Mouse (Mus musculus): ENCODE data around the gene Cmtm4. TPM values are rescaled to one million over a fixed set of nuclear protein-coding genes. Genes with fewer than 3 reads are reported as not detected.
"Not testable (repeated sequence)": the region's sequence is repeated elsewhere in the genome, so short reads cannot be mapped to it uniquely, and the experiment has no call there.

Gene Cmtm4
- polyA plus RNA-seq, 1 experiment from 2014 or later: 1.7 TPM

DNA sequence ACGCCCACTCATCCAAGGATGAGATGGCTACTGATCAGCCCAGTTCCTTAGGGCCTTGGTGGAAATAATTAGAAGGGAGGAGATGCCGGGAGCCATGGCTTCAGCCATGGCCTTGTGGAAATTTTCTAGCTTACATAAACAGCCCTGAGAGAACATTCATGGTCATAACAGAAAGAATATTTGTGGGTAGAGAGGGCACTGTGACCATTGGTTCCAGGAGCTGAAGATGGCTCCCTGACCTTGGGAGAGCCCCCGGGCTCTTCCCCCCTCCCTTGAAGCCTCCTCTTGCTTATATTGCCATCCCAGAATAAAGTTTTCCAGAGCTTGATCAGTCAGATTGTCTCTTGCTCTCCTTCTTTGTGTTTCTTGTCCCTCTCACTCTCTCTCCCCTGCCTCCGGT lies 93.1 kb downstream of the Cmtm4 start:
- WGBS: 85% methylated on average over 4 of the region's 4 CpGs
- H3K4me3 ChIP-seq; H3K27me3 ChIP-seq (replicated peaks): not testable (repeated sequence)

GRCm38 (mm10) chr8:104301577-104301976 lies 94.0 kb downstream of the Cmtm4 start:
- not testable (repeated sequence) for H3K4me2 ChIP-seq; H3K4me1 ChIP-seq (replicated peaks); H3K27ac ChIP-seq (ENCODE audit: poor library complexity, severe bottlenecking); H3K9me3 ChIP-seq (replicated peaks); H3K36me3 ChIP-seq; H3K9ac ChIP-seq; H3K4me3 ChIP-seq; H3K27me3 ChIP-seq (replicated peaks); ATAC-seq (ENCODE audit: insufficient number of reproducible peaks, low FRiP score)
- 19% methylated on average over 3 of the region's 3 CpGs for WGBS

More for the DNA sequence above, 93.1 kb downstream of the Cmtm4 start:
- not testable (repeated sequence) for H3K9ac ChIP-seq; H3K4me2 ChIP-seq; H3K9me3 ChIP-seq (replicated peaks); H3K4me1 ChIP-seq (replicated peaks); H3K36me3 ChIP-seq; ATAC-seq (ENCODE audit: insufficient number of reproducible peaks, low FRiP score); H3K27ac ChIP-seq (ENCODE audit: poor library complexity, severe bottlenecking)

Other genes starting within 250 kb of the Cmtm4 start
- gene Bean1, start 225.4 kb downstream of the Cmtm4 start, polyA plus RNA-seq (2016; fragmentation: Nextera tagmentation; extraction: Ambion mirVana): 0.27 and 0.28 TPM in 2 replicates
- 13.2 and 13.6 TPM in 2 replicates for gene Tk2, start 147.2 kb downstream of the Cmtm4 start, polyA plus RNA-seq (2016; fragmentation: Nextera tagmentation; extraction: Ambion mirVana)
- gene Cklf, start 144.9 kb downstream of the Cmtm4 start, polyA plus RNA-seq (2016; fragmentation: Nextera tagmentation; extraction: Ambion mirVana): 30.5 and 34.1 TPM in 2 replicates
- not detected in 2 replicates for gene Cmtm2a, start 102.6 kb downstream of the Cmtm4 start, polyA plus RNA-seq (2016; fragmentation: Nextera tagmentation; extraction: Ambion mirVana)
- not detected in 2 replicates for gene Gm45711, start 85.7 kb downstream of the Cmtm4 start, polyA plus RNA-seq (2016; fragmentation: Nextera tagmentation; extraction: Ambion mirVana)
- gene Cmtm1, start 85.7 kb downstream of the Cmtm4 start, polyA plus RNA-seq (2016; fragmentation: Nextera tagmentation; extraction: Ambion mirVana): not detected in 2 replicates
- not detected in 2 replicates for gene Gm11020, start 74.2 kb downstream of the Cmtm4 start, polyA plus RNA-seq (2016; fragmentation: Nextera tagmentation; extraction: Ambion mirVana)
- not detected in 2 replicates for gene Cmtm2b, start 73.6 kb downstream of the Cmtm4 start, polyA plus RNA-seq (2016; fragmentation: Nextera tagmentation; extraction: Ambion mirVana)
- gene Cmtm3, start 56.4 kb downstream of the Cmtm4 start, polyA plus RNA-seq (2016; fragmentation: Nextera tagmentation; extraction: Ambion mirVana): 107 and 112 TPM in 2 replicates
- 69.1 and 76.8 TPM in 2 replicates for gene Dync1li2, start 47.2 kb upstream of the Cmtm4 start, polyA plus RNA-seq (2016; fragmentation: Nextera tagmentation; extraction: Ambion mirVana)
- 0.10 and 0.15 TPM in 2 replicates for gene Terb1, start 114.1 kb upstream of the Cmtm4 start, polyA plus RNA-seq (2016; fragmentation: Nextera tagmentation; extraction: Ambion mirVana)
- gene Nae1, start 138.8 kb upstream of the Cmtm4 start, polyA plus RNA-seq (2016; fragmentation: Nextera tagmentation; extraction: Ambion mirVana): 77.0 and 81.0 TPM in 2 replicates
- 0.78 and 0.91 TPM in 2 replicates for gene Car7, start 138.9 kb upstream of the Cmtm4 start, polyA plus RNA-seq (2016; fragmentation: Nextera tagmentation; extraction: Ambion mirVana)
- gene Pdp2, start 195.6 kb upstream of the Cmtm4 start, polyA plus RNA-seq (2016; fragmentation: Nextera tagmentation; extraction: Ambion mirVana): 8.6 and 9.0 TPM in 2 replicates
- 16.1 and 18.6 TPM in 2 replicates for gene Cdh16, start 228.6 kb upstream of the Cmtm4 start, polyA plus RNA-seq (2016; fragmentation: Nextera tagmentation; extraction: Ambion mirVana)
- gene Rrad, start 235.5 kb upstream of the Cmtm4 start, polyA plus RNA-seq (2016; fragmentation: Nextera tagmentation; extraction: Ambion mirVana): 299 and 301 TPM in 2 replicates
- gene Ciao2b, start 246.2 kb upstream of the Cmtm4 start, polyA plus RNA-seq (2016; fragmentation: Nextera tagmentation; extraction: Ambion mirVana): 187 and 195 TPM in 2 replicates